In genomic region chr12:84174190-84174811, GRCm38 (mm10) we compare ENCODE assay signal across 8 mouse cellular contexts. TPM values are rescaled to one million over a fixed set of nuclear protein-coding genes. Genes with fewer than 3 reads are reported as not detected.
DNase-seq lines count a peak whose midpoint lies in the region; ATAC-seq and TF ChIP-seq lines count a peak whose summit lies in the region.

No protein-coding gene starts in this region.

- no peak overlapping the region for H3K4me3 ChIP-seq in left cerebral cortex, adult 2 months
- H3K4me3 ChIP-seq in brown adipose tissue, adult 24 weeks (ENCODE audit: insufficient read depth, low read depth, low read length): peak overlapping the region; percentile 16; the same call in 1 of the 2 replicates
- no peak overlapping the region; a peak in 1 of 4 replicates for H3K4me3 ChIP-seq in liver, embryonic 14.5 days (ENCODE audit: insufficient read depth in 1 of 2, low read depth in 2 of 2, low read length in 2 of 2)
- H3K4me3 ChIP-seq in stomach, embryonic 16.5 days (replicated peaks; ENCODE audit: low read length): peak overlapping the region; percentile 12

- H3K9me3 ChIP-seq in liver, embryonic 14.5 days (ENCODE audit: control insufficient read depth, low read length): no peaks in the 10 kb centered on the region
- H3K9me3 ChIP-seq in stomach, embryonic 16.5 days (replicated peaks; ENCODE audit: control insufficient read depth, low read length): no peaks in the 10 kb centered on the region

- WGBS in liver, embryonic 14.5 days (ENCODE audit: insufficient replicate concordance): 53% methylated on average over 9 of the region's 9 CpGs
- WGBS in stomach, embryonic 16.5 days: 53% methylated on average over 9 of the region's 9 CpGs

- TF ChIP-seq CTCF in left cerebral cortex, adult 2 months (IDR thresholded peaks at IDR 0.05): no peak
- TF ChIP-seq CTCF in liver, embryonic 14.5 days (IDR thresholded peaks at IDR 0.05; ENCODE audit: low read depth): no peak

- peak overlapping the region; percentile 95 for H3K4me2 ChIP-seq in liver, embryonic 14.5 days (ENCODE audit: low read depth)
- H3K4me2 ChIP-seq in stomach, embryonic 16.5 days (ENCODE audit: low read depth, low read length): peak overlapping the region; percentile 58

- TF ChIP-seq EP300 in liver, embryonic 14.5 days (IDR thresholded peaks at IDR 0.05; ENCODE audit: low read depth): no peak

- peaks cover 60% of the 10 kb centered on the region for H3K4me1 ChIP-seq in brown adipose tissue, adult 24 weeks (ENCODE audit: control insufficient read depth, insufficient read depth, insufficient read length, low read length)
- peaks cover 48 to 52% of the 10 kb centered on the region in 2 experiments for H3K4me1 ChIP-seq in liver, embryonic 14.5 days (replicated peaks; ENCODE audit: control insufficient read depth in 2 of 2, insufficient read depth in 2 of 2, low read length in 1 of 2)
- H3K4me1 ChIP-seq in stomach, embryonic 16.5 days (ENCODE audit: control insufficient read depth, insufficient read depth, low read length): peaks cover 64% of the 10 kb centered on the region

- no peak for DNase-seq in left cerebral cortex, adult 2 months (ENCODE audit: extremely low spot score in 1 of 2, low spot score in 2 of 2)
- no peak for DNase-seq in left cerebral cortex, adult 18-20 months (ENCODE audit: low spot score in 2 of 2)
- DNase-seq in heart, postnatal 4 days: peak; percentile 52
- DNase-seq in liver, embryonic 14.5 days (ENCODE audit: low read depth in 3 of 3, low spot score in 3 of 3): no peak
- no peak for DNase-seq in left cerebral cortex, postnatal 14 days (ENCODE audit: low spot score in 2 of 2)
- no peak for DNase-seq in left cerebral cortex, adult 11 months (ENCODE audit: low spot score)

- no peak overlapping the region for H3K9ac ChIP-seq in liver, embryonic 14.5 days (replicated peaks)
- peak overlapping the region; percentile 61 for H3K9ac ChIP-seq in stomach, embryonic 16.5 days (ENCODE audit: low read length)

- peak overlapping the region; percentile 25; the same call in 1 of the 2 replicates for H3K27ac ChIP-seq in left cerebral cortex, adult 2 months
- peak overlapping the region; percentile 92 for H3K27ac ChIP-seq in brown adipose tissue, adult 24 weeks (replicated peaks; ENCODE audit: low read depth, low read length)
- H3K27ac ChIP-seq in liver, embryonic 14.5 days: peak overlapping the region; percentile 98
- H3K27ac ChIP-seq in stomach, embryonic 16.5 days (ENCODE audit: low read length): peak overlapping the region; percentile 100

- H3K36me3 ChIP-seq in liver, embryonic 14.5 days (replicated peaks; ENCODE audit: control insufficient read depth, insufficient read depth, low read depth): peaks cover 34% of the 10 kb centered on the region
- H3K36me3 ChIP-seq in stomach, embryonic 16.5 days (ENCODE audit: control insufficient read depth, insufficient read depth, low read length): peaks cover 20% of the 10 kb centered on the region

- no peaks in the 10 kb centered on the region for H3K27me3 ChIP-seq in liver, embryonic 14.5 days (ENCODE audit: control insufficient read depth, insufficient read depth, low read length)
- no peaks in the 10 kb centered on the region for H3K27me3 ChIP-seq in stomach, embryonic 16.5 days (ENCODE audit: control insufficient read depth, insufficient read depth, low read length)

- no peak for ATAC-seq in liver, embryonic 14.5 days (ENCODE audit: insufficient read depth)
- peak; percentile 5; the same call in 1 of the 2 replicates for ATAC-seq in stomach, embryonic 16.5 days (ENCODE audit: insufficient read depth, low FRiP score)

- intact Hi-C loops in left cerebral cortex, adult 2 months (cut with DNase I): loop anchor here (2.0 kb wide), 1 partner anchor 18 kb away; no protein-coding TSS in a partner anchor
- intact Hi-C loops in left cerebral cortex, postnatal 14 days (cut with DNase I): no loop called here

RNA-seq across cellular contexts. Expression of gene Pnma1, which starts 26.0 kb away (rescaled TPM):
- 1 to 10 TPM; 4.8 to 5.1 TPM for total RNA-seq in left cerebral cortex, adult 2 months (2021)
- total RNA-seq in left cerebral cortex, adult 18-20 months (2021): 1 to 10 TPM; 4.2 to 6.9 TPM
- polyA plus RNA-seq in brown adipose tissue, adult 24 weeks (2012; ENCODE audit: insufficient read depth, insufficient read length, missing spikeins): not detected in 2 replicates
- under 1 TPM; 0.54 to 0.62 TPM for total RNA-seq in heart, postnatal 4 days (2021)
- 0.09 and 0.10 TPM in 2 replicates for polyA plus RNA-seq in liver, embryonic 14.5 days (2012; rRNA removed)
- polyA plus RNA-seq in liver, embryonic 14.5 days (2014; fragmentation: Nextera tagmentation; extraction: Ambion mirVana): 0.05 and 0.11 TPM in 2 replicates
- polyA plus RNA-seq in stomach, embryonic 16.5 days (2015; fragmentation: Nextera tagmentation; extraction: Ambion mirVana): 0.70 and 0.71 TPM in 2 replicates
- 1 to 10 TPM; 5.8 to 6.8 TPM for total RNA-seq in left cerebral cortex, postnatal 14 days (2021)

RNA-seq across cellular contexts. Expression of gene Elmsan1, which starts 44.4 kb away (rescaled TPM):
- total RNA-seq in left cerebral cortex, adult 2 months (2021): 10 to 100 TPM; 16.6 to 22.8 TPM
- total RNA-seq in left cerebral cortex, adult 18-20 months (2021): 10 to 100 TPM; 18.2 to 19.8 TPM
- polyA plus RNA-seq in brown adipose tissue, adult 24 weeks (2012; ENCODE audit: insufficient read depth, insufficient read length, missing spikeins): 6.9 and 9.5 TPM in 2 replicates
- 10 to 100 TPM; 18.5 to 18.6 TPM for total RNA-seq in heart, postnatal 4 days (2021)
- 3.9 and 4.3 TPM in 2 replicates for polyA plus RNA-seq in liver, embryonic 14.5 days (2012; rRNA removed)
- polyA plus RNA-seq in liver, embryonic 14.5 days (2014; fragmentation: Nextera tagmentation; extraction: Ambion mirVana): 4.5 and 5.1 TPM in 2 replicates
- 8.7 and 9.4 TPM in 2 replicates for polyA plus RNA-seq in stomach, embryonic 16.5 days (2015; fragmentation: Nextera tagmentation; extraction: Ambion mirVana)
- 10 to 100 TPM; 12.6 to 18.6 TPM for total RNA-seq in left cerebral cortex, postnatal 14 days (2021)

Comparison
In these comparisons a context has a peak if more than half of its experiments do, and no peak if none do; other contexts are left out.
1. H3K27ac ChIP-seq: peak in every context shown above with its lines; median percentile 100 in stomach, embryonic 16.5 days; 98 in liver, embryonic 14.5 days; 92 in brown adipose tissue, adult 24 weeks; 25 in left cerebral cortex, adult 2 months.
2. H3K4me3 ChIP-seq: peak in brown adipose tissue, adult 24 weeks (single experiment) and stomach, embryonic 16.5 days (single experiment); none in left cerebral cortex, adult 2 months (single experiment) and liver, embryonic 14.5 days (0 of 2).